8 mouse cellular contexts compared by ENCODE assay signal in the genomic region with DNA sequence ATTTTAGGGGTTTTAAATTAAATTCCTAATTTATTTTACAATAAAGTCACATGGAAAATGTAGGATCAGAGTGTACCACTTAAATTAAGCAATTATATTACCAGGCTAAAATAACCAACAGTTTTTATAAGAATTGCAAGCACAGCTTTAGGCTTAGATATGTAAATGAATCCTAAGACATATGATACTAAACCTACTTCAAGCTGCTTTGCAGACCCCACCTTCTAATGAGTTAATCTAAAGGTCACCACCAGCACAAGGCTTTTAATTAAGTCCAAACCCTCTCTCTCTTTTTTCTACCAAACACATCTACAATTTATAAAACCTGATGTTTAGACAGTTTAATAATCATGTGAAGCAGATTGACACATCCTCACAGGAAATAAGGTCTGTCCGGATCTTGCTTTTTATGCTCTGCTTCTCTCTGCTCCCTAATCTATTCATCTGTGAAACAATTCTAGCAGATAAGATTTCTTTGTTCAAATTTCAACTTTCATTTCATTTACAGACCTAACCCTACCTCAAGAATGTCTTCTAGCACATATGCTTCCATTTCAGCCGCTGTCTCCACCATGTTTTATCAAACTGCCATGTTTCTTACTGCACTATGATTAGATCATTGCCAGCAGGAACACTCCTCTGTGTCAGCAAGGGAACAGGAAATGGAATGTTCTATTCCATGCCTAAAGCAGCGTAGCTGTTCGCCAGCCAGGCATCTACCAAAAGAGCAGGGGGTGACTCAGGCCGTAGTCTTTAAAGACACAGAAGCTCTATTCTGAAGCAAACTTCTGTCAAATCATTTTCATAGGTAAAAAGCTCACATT. TPM values are rescaled to one million over a fixed set of nuclear protein-coding genes. Genes with fewer than 3 reads are reported as not detected.
DNase-seq lines count a peak whose midpoint lies in the region; ATAC-seq and TF ChIP-seq lines count a peak whose summit lies in the region.

No protein-coding gene starts in this region.

- ATAC-seq in CD4-positive, CD25-positive, alpha-beta regulatory T cell, adult 4 months, result peak; percentile 95
- ATAC-seq in heart, embryonic 12.5 days (ENCODE audit: insufficient number of reproducible peaks, low FRiP score), result peak; percentile 84
- ATAC-seq in limb, embryonic 11.5 days (ENCODE audit: insufficient number of reproducible peaks, low FRiP score, low TSS enrichment, low read depth), result no peak

- no peak overlapping the region for H3K9ac ChIP-seq in heart, embryonic 12.5 days
- H3K9ac ChIP-seq in limb, embryonic 11.5 days (ENCODE audit: low read length), result no peak overlapping the region

- H3K4me1 ChIP-seq in embryonic fibroblast, embryonic 13.5 days (ENCODE audit: control insufficient read depth, insufficient read depth, low read length), result no peaks in the 10 kb centered on the region
- H3K4me1 ChIP-seq in heart, embryonic 12.5 days (replicated peaks), result peaks cover 13% of the 10 kb centered on the region
- peaks cover 8% of the 10 kb centered on the region; the same call in 1 of the 2 replicates for H3K4me1 ChIP-seq in limb, embryonic 11.5 days (ENCODE audit: control insufficient read depth, insufficient read depth, low read length)
- H3K4me1 ChIP-seq in midbrain, embryonic 10.5 days, result peaks cover 35% of the 10 kb centered on the region

- H3K27me3 ChIP-seq in heart, embryonic 12.5 days (replicated peaks), result no peaks in the 10 kb centered on the region
- H3K27me3 ChIP-seq in limb, embryonic 11.5 days (ENCODE audit: control insufficient read depth, insufficient read depth, low read length), result no peaks in the 10 kb centered on the region
- no peaks in the 10 kb centered on the region for H3K27me3 ChIP-seq in midbrain, embryonic 10.5 days (ENCODE audit: low read depth, poor library complexity, severe bottlenecking)
- no peaks in the 10 kb centered on the region for H3K27me3 ChIP-seq in splenic B cell, adult 2 months (ENCODE audit: control insufficient read depth, insufficient read depth, low read length, poor library complexity, severe bottlenecking)

- H3K4me3 ChIP-seq in embryonic fibroblast, embryonic 13.5 days (ENCODE audit: insufficient read depth, low read length), result peak overlapping the region; percentile 28
- H3K4me3 ChIP-seq in heart, embryonic 12.5 days, result peak overlapping the region; percentile 29
- H3K4me3 ChIP-seq in limb, embryonic 11.5 days (ENCODE audit: low read depth, low read length), result no peak overlapping the region
- H3K4me3 ChIP-seq in midbrain, embryonic 10.5 days, result peak overlapping the region; percentile 40

- 29% methylated on average over 5 of the region's 5 CpGs for WGBS in heart, embryonic 12.5 days
- 28% methylated on average over 5 of the region's 5 CpGs for WGBS in limb, embryonic 11.5 days
- 43% methylated on average over 5 of the region's 5 CpGs for WGBS in midbrain, embryonic 10.5 days

- TF ChIP-seq POLR2A in embryonic fibroblast, embryonic 13.5 days (IDR thresholded peaks at IDR 0.05; ENCODE audit: low read depth, low read length), result no peak

- peak overlapping the region; percentile 44 for H3K4me2 ChIP-seq in heart, embryonic 12.5 days
- no peak overlapping the region for H3K4me2 ChIP-seq in limb, embryonic 11.5 days (ENCODE audit: low read depth, severe bottlenecking)

- no peaks in the 10 kb centered on the region for H3K36me3 ChIP-seq in heart, embryonic 12.5 days
- no peaks in the 10 kb centered on the region for H3K36me3 ChIP-seq in limb, embryonic 11.5 days (ENCODE audit: control insufficient read depth, insufficient read depth, low read length)
- no peaks in the 10 kb centered on the region for H3K36me3 ChIP-seq in midbrain, embryonic 10.5 days
- no peaks in the 10 kb centered on the region for H3K36me3 ChIP-seq in splenic B cell, adult 2 months (ENCODE audit: control insufficient read depth, insufficient read depth, low read length, poor library complexity, severe bottlenecking)

- no peak for TF ChIP-seq CTCF in embryonic fibroblast, embryonic 13.5 days (IDR thresholded peaks at IDR 0.05; ENCODE audit: borderline replicate concordance, insufficient read depth, low read length)

- no peaks in the 10 kb centered on the region for H3K9me3 ChIP-seq in heart, embryonic 12.5 days (replicated peaks)
- H3K9me3 ChIP-seq in limb, embryonic 11.5 days (ENCODE audit: control insufficient read depth, low read length), result no peaks in the 10 kb centered on the region
- H3K9me3 ChIP-seq in midbrain, embryonic 10.5 days (replicated peaks), result no peaks in the 10 kb centered on the region

- peak; percentile 81 to 82 for DNase-seq in adrenal gland, postnatal 36 days
- DNase-seq in kidney, adult 9 months, result peak; percentile 68
- DNase-seq in limb, embryonic 11.5 days (ENCODE audit: low spot score), result peak; percentile 38
- DNase-seq in midbrain, embryonic 10.5 days (ENCODE audit: low spot score), result peak; percentile 19
- DNase-seq in splenic B cell, adult 2 months (ENCODE audit: low read depth, low spot score), result peak; percentile 19

- H3K27ac ChIP-seq in embryonic fibroblast, embryonic 13.5 days (ENCODE audit: insufficient read depth, low read length), result no peak overlapping the region
- H3K27ac ChIP-seq in heart, embryonic 12.5 days (ENCODE audit: poor library complexity, severe bottlenecking), result no peak overlapping the region
- H3K27ac ChIP-seq in limb, embryonic 11.5 days (replicated peaks; ENCODE audit: low read depth, low read length), result no peak overlapping the region
- H3K27ac ChIP-seq in midbrain, embryonic 10.5 days (replicated peaks), result no peak overlapping the region; the same call in 1 of the 2 replicates

RNA-seq across cellular contexts. Expression of a gene that starts 27.0 kb away (rescaled TPM):
- 10 to 100 TPM; 44.6 to 53.6 TPM for polyA plus RNA-seq in CD4-positive, CD25-positive, alpha-beta regulatory T cell, adult 4 months (2017; shearing (Covaris generic))
- 10 to 100 TPM; 88.8 to 91.5 TPM for total RNA-seq in adrenal gland, postnatal 36 days (2021)
- 112 and 120 TPM in 2 replicates for polyA plus RNA-seq in embryonic fibroblast, embryonic 13.5 days (2011; ENCODE audit: insufficient read length, low read depth, missing spikeins)
- 20.9 and 23.6 TPM in 2 replicates for polyA plus RNA-seq in heart, embryonic 12.5 days (2016; fragmentation: Nextera tagmentation; extraction: Ambion mirVana)
- 29.2 and 33.3 TPM in 2 replicates for polyA plus RNA-seq in limb, embryonic 11.5 days (2014; fragmentation: Nextera tagmentation; extraction: Ambion mirVana)
- 22.7 and 23.1 TPM in 2 replicates for polyA plus RNA-seq in midbrain, embryonic 10.5 days (2016; fragmentation: Nextera tagmentation; extraction: Ambion mirVana)

RNA-seq across cellular contexts. Expression of a gene that starts 27.7 kb away (rescaled TPM):
- polyA plus RNA-seq in CD4-positive, CD25-positive, alpha-beta regulatory T cell, adult 4 months (2017; shearing (Covaris generic)), result 1 to 10 TPM; 2.2 to 2.5 TPM
- total RNA-seq in adrenal gland, postnatal 36 days (2021), result 1 to 10 TPM; 2.2 to 3.4 TPM
- 0.90 and 1.1 TPM in 2 replicates for polyA plus RNA-seq in embryonic fibroblast, embryonic 13.5 days (2011; ENCODE audit: insufficient read length, low read depth, missing spikeins)
- polyA plus RNA-seq in heart, embryonic 12.5 days (2016; fragmentation: Nextera tagmentation; extraction: Ambion mirVana), result 3.8 and 4.2 TPM in 2 replicates
- polyA plus RNA-seq in limb, embryonic 11.5 days (2014; fragmentation: Nextera tagmentation; extraction: Ambion mirVana), result 4.9 and 8.8 TPM in 2 replicates
- polyA plus RNA-seq in midbrain, embryonic 10.5 days (2016; fragmentation: Nextera tagmentation; extraction: Ambion mirVana), result 8.2 and 9.2 TPM in 2 replicates

Comparison
In these comparisons a context has a peak if more than half of its experiments do, and no peak if none do; other contexts are left out.
1. DNase-seq: peak in every context shown above with its lines; median percentile 82 in adrenal gland, postnatal 36 days; 68 in kidney, adult 9 months; 38 in limb, embryonic 11.5 days; 19 in midbrain, embryonic 10.5 days; 19 in splenic B cell, adult 2 months.